Mouse (Mus musculus) testis, adult 2 months (tissue): ENCODE results near the gene Sh2d2a. TPM values are rescaled to one million over a fixed set of nuclear protein-coding genes. Genes with fewer than 3 reads are reported as not detected.

Experiments
- H3K27ac ChIP-seq: fragments of 200-500 bp; 2 replicates; pipeline ENCODE4 v1.5.1; 2012; ENCODE audit warnings: low read depth, low read length; ENCODE audit not compliant: control insufficient read depth, insufficient read depth
- H3K27me3 ChIP-seq: fragments of 200-500 bp; 2 replicates; pipeline ENCODE4 v1.6.1; 2012; ENCODE audit warnings: mild to moderate bottlenecking, low read length, moderate library complexity; ENCODE audit not compliant: control insufficient read depth, insufficient read depth
- H3K36me3 ChIP-seq: fragments of 200-500 bp; 2 replicates; pipeline ENCODE4 v1.6.1; 2012; ENCODE audit warnings: mild to moderate bottlenecking, low read length; ENCODE audit not compliant: control insufficient read depth, insufficient read depth
- H3K4me1 ChIP-seq: fragments of 200-500 bp; 2 replicates; pipeline ENCODE4 v1.6.1; 2012; ENCODE audit warnings: low read length; ENCODE audit not compliant: control insufficient read depth, insufficient read depth
- H3K4me3 ChIP-seq: fragments of 200-500 bp; 2 replicates; pipeline ENCODE4 v1.5.1; 2012; ENCODE audit warnings: low read depth, mild to moderate bottlenecking, low read length, moderate library complexity, mixed read lengths; ENCODE audit not compliant: control insufficient read depth
- CTCF ChIP-seq: fragments of 200-500 bp; IDR thresholded peaks from 2 replicates; pipeline ENCODE4 v1.5.1; 2012; ENCODE audit warnings: low read depth, mild to moderate bottlenecking, inconsistent platforms, low read length, moderate library complexity; ENCODE audit not compliant: control insufficient read depth, insufficient read depth, insufficient replicate concordance
- POLR2A ChIP-seq: fragments of 200-500 bp; IDR thresholded peaks from 2 replicates; pipeline ENCODE4 v1.6.1; 2012; ENCODE audit warnings: low read depth, mild to moderate bottlenecking, inconsistent platforms, low read length, moderate library complexity; ENCODE audit not compliant: control insufficient read depth
- polyA plus RNA-seq: library from polyadenylated mRNA; depleted of rRNA; stranded (reverse); fragments of >200 nt; gene quantifications from 2 replicates; pipeline ENCODE4 v1.2.3, GENCODE M21; 2012

Gene Sh2d2a
- polyA plus RNA-seq, 1 experiment: 0.04 TPM

- Histone ChIP-seq H3K4me3 (no peak overlapping the region), H3K4me1 (0 out of 2 replicates have a peak, but pooled peaks cover 2% of the 10 kb centered on the region), H3K27me3 (no peaks in the 10 kb centered on the region), H3K27ac (no peak overlapping the region), H3K36me3 (no peaks in the 10 kb centered on the region)
- TF ChIP-seq POLR2A (no peak), CTCF (no peak)
These were observed 13.1 kb upstream of the Sh2d2a start for GRCm38 (mm10) chr3:87833482-87833881.

DNA sequence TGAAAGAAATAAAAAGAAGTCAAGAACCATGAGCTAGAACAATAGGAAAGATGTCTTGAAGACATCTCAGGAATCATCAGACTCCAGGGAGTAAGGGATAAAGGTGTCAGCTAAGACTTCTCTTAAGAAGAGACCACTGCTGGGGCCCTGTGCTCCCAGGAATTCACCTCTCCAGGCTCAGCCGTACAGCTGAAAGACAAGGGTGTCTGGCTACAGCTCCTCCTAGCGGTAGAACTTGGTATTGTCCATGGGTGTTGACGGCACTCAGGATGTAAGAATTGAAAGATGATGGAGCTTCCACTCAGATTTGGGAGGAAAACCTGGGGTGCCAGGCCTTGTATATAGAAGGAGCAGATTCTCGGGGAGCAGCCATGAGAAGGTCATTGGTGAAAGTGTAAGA, 7.9 kb upstream of the Sh2d2a start:
- Histone ChIP-seq H3K4me1 (no peaks in the 10 kb centered on the region), H3K27me3 (no peaks in the 10 kb centered on the region), H3K36me3 (no peaks in the 10 kb centered on the region), H3K27ac (no peak overlapping the region), H3K4me3 (no peak overlapping the region)
- TF ChIP-seq CTCF (peak; percentile 84; the same call in 1 of the 2 replicates), POLR2A (no peak)

DNA sequence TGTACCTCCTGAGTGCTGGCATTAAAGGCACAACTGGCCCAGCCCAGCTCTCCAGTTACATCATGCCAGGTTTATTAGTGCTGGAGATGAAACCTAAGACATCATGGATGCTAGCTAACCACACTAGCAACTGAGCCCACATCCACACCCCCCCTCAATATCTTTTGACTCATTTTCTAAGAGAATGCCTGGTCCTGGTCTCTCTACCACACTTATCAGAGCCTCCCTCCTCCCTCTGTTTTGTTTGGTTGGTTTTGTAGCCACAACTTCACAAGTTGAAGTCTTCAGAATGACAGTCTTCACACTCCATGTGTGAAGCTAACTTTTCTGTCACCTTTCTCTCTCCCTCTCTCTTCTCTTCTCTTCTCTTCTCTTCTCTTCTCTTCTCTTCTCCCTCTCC, 5.7 kb upstream of the Sh2d2a start:
- TF ChIP-seq POLR2A: no peak
- TF ChIP-seq CTCF: no peak
- Histone ChIP-seq H3K36me3 (no peaks in the 10 kb centered on the region), H3K27ac (no peak overlapping the region), H3K4me1 (no peaks in the 10 kb centered on the region), H3K4me3 (no peak overlapping the region), H3K27me3 (no peaks in the 10 kb centered on the region)

DNA sequence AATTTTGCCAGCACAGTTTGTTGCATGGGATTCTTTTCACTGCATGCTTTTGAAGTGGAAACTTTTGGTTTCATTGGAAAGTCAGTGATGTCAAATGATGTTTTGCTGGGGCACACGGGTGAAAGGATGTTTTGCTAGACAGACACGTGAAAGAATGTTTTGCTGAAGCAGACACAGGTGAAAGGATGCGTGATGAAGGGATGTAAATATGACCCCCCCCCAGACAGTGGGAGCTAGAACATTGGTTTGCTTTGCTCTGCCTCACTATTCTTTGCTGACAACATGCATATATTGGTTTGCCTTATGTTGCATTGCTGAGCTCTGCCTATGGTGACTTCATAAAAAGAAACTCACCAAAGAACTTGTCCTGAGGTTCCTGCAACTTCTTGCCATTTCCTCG, 1.6 kb upstream of the Sh2d2a start:
- no peak overlapping the region for H3K27ac ChIP-seq
- no peaks in the 10 kb centered on the region for H3K36me3 ChIP-seq
- H3K27me3 ChIP-seq: no peaks in the 10 kb centered on the region
- H3K4me1 ChIP-seq: peaks cover 7% of the 10 kb centered on the region; the same call in 1 of the 2 replicates
- TF ChIP-seq POLR2A (no peak), CTCF (no peak)
- no peak overlapping the region for H3K4me3 ChIP-seq

- no peak overlapping the region for H3K27ac ChIP-seq
- H3K4me1 ChIP-seq: peaks cover 7% of the 10 kb centered on the region; the same call in 1 of the 2 replicates
- TF ChIP-seq POLR2A (no peak), CTCF (no peak)
- H3K36me3 ChIP-seq: no peaks in the 10 kb centered on the region
- H3K4me3 ChIP-seq: no peak overlapping the region
- H3K27me3 ChIP-seq: no peaks in the 10 kb centered on the region
These were observed 369 bp upstream of the Sh2d2a start for GRCm38 (mm10) chr3:87846186-87846585.

- no peaks in the 10 kb centered on the region for H3K36me3 ChIP-seq
- H3K27me3 ChIP-seq: no peaks in the 10 kb centered on the region
- TF ChIP-seq POLR2A: no peak
- TF ChIP-seq CTCF: no peak
- H3K4me3 ChIP-seq: no peak overlapping the region
- no peak overlapping the region for H3K27ac ChIP-seq
- peaks cover 7% of the 10 kb centered on the region; the same call in 1 of the 2 replicates for H3K4me1 ChIP-seq
These were observed 1.1 kb downstream of the Sh2d2a start for GRCm38 (mm10) chr3:87847680-87848079.

DNA sequence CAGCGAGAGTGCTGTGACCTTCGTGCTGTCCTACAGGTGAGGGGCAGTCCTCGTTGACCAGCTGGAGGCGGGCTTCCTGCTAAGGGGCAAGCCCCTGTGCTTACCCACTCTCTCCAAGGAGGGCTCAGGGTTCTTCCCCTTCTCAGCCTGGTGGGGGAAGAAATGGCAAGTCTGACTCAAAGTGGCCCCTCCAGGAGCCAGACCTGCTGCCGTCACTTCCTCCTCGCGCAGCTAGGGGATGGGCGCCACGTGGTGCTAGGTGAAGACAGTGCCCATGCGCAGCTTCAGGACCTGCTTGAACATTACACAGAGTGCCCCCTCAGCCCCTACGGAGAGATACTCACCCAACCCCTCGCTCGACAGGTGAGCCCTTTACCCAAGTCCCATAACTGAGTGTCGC, 2.6 kb downstream of the Sh2d2a start:
- no peaks in the 10 kb centered on the region for H3K36me3 ChIP-seq
- no peak for TF ChIP-seq CTCF
- no peak for TF ChIP-seq POLR2A
- H3K27ac ChIP-seq: no peak overlapping the region
- H3K4me1 ChIP-seq: peaks cover 7% of the 10 kb centered on the region; the same call in 1 of the 2 replicates
- no peak overlapping the region for H3K4me3 ChIP-seq
- H3K27me3 ChIP-seq: no peaks in the 10 kb centered on the region
